Mouse (Mus musculus) stomach, postnatal 0 days (tissue): ENCODE results near the gene Grm8.

Source experiments
- CTCF ChIP-seq: IDR thresholded peaks from 2 replicates; pipeline ENCODE4 v1.5.1; 2016; ENCODE audit warnings: antibody characterized with exemption, low read depth, mild to moderate bottlenecking, moderate library complexity
- EP300 ChIP-seq: optimal IDR thresholded peaks from 2 replicates; pipeline ENCODE3; 2016; ENCODE audit warnings: antibody characterized with exemption

GRCm38 (mm10) chr6:28074470-28074869, 60.5 kb downstream of the Grm8 start:
- TF ChIP-seq CTCF: no peak
- no peak for TF ChIP-seq EP300
